Mouse (Mus musculus): Measurements from ENCODE around the gene Lmna. TPM values are rescaled to one million over a fixed set of nuclear protein-coding genes. Genes with fewer than 3 reads are reported as not detected.

Gene Lmna
- polyA plus RNA-seq, 1 experiment: 353 TPM

DNA sequence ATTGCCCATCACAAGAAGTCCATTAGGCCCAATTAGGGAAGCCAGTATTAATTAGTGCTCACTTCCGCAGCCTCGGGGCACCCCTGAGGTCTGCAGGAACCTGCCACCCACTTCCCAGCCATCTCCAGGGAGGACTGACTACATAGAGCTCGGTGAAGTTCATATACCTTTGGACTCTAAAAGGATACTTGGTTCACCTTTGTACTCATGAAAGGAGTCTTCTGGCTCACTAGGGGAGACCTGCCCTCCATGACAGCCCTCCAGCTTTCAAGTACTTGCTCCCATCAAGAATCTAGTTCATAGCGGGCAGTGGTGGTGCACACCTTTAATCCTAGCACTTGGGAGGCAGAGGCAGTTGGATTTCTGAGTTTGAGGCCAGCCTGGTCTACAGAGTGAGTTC is 8.7 kb upstream of the Lmna start:
- WGBS: 79% methylated on average over 4 of the region's 4 CpGs
- H3K27ac ChIP-seq (ENCODE audit: insufficient read depth, low read depth, low read length): no peak overlapping the region
- no peak for TF ChIP-seq POLR2A (IDR thresholded peaks at IDR 0.05; ENCODE audit: low read depth, low read length)
- TF ChIP-seq CTCF (IDR thresholded peaks at IDR 0.05; ENCODE audit: extremely low read depth, insufficient read length, insufficient replicate concordance, low read depth, low read length): no peak

DNA sequence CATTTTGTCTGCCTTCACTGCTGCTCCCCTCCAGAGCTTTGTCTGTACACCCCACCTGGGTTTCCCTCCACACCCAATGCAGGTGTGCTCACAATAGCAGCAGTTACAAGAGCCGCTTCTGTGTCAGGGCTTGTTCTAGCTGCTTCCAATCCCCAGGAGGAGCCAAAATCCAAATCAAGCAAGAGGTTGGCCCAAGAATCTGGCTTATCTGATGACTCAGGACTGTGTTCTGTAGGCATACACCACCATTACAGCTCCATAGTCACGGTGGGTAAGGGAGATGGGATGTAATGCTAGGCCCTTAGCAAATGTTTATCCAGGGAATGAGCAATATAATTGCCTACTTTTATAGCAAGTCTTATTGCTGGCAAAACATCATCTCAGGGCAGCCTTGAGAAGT is 6.7 kb upstream of the Lmna start:
- peaks cover 47% of the 10 kb centered on the region for H3K4me1 ChIP-seq (ENCODE audit: control insufficient read depth, insufficient read depth, insufficient read length, low read length)
- H3K4me3 ChIP-seq (ENCODE audit: low read depth, low read length): no peak overlapping the region
- no peaks in the 10 kb centered on the region for H3K36me3 ChIP-seq (ENCODE audit: control insufficient read depth, insufficient read depth, low read length)
- TF ChIP-seq CTCF (IDR thresholded peaks at IDR 0.05; ENCODE audit: extremely low read depth, insufficient read length, insufficient replicate concordance, low read depth, low read length): no peak
- no peak for TF ChIP-seq POLR2A (IDR thresholded peaks at IDR 0.05; ENCODE audit: low read depth, low read length)
- no peaks in the 10 kb centered on the region for H3K27me3 ChIP-seq (ENCODE audit: control insufficient read depth, insufficient read depth, low read length)
- 43% methylated on average over 2 of the region's 2 CpGs for WGBS
- no peak overlapping the region for H3K27ac ChIP-seq (ENCODE audit: insufficient read depth, low read depth, low read length)

More for the DNA sequence above, 8.7 kb upstream of the Lmna start:
- no peaks in the 10 kb centered on the region for H3K27me3 ChIP-seq (ENCODE audit: control insufficient read depth, insufficient read depth, low read length)
- H3K36me3 ChIP-seq (ENCODE audit: control insufficient read depth, insufficient read depth, low read length): no peaks in the 10 kb centered on the region
- H3K4me3 ChIP-seq (ENCODE audit: low read depth, low read length): no peak overlapping the region
- peaks cover 30% of the 10 kb centered on the region for H3K4me1 ChIP-seq (ENCODE audit: control insufficient read depth, insufficient read depth, insufficient read length, low read length)

DNA sequence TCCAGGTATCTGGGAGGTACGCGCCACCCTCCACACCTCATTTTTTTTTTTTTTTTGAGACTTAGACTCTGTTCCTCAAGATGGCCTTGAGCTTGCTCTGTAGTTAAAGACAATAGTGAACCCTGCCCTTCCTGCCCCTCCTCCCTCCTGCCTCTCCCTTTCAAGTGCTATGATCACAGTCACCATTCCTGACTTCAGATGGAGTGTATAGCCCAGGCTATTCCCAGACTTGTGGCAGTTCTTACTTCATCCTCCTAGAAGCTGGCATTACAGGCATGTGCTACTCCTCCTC is 5.3 kb upstream of the Lmna start:
- Histone ChIP-seq H3K4me3 (ENCODE audit: low read depth, low read length) (no peak overlapping the region), H3K27me3 (ENCODE audit: control insufficient read depth, insufficient read depth, low read length) (no peaks in the 10 kb centered on the region), H3K27ac (ENCODE audit: insufficient read depth, low read depth, low read length) (peak overlapping the region; percentile 93), H3K36me3 (ENCODE audit: control insufficient read depth, insufficient read depth, low read length) (no peaks in the 10 kb centered on the region), H3K4me1 (ENCODE audit: control insufficient read depth, insufficient read depth, insufficient read length, low read length) (peaks cover 55% of the 10 kb centered on the region)
- 34% methylated on average over 2 of the region's 2 CpGs for WGBS
- TF ChIP-seq CTCF (IDR thresholded peaks at IDR 0.05; ENCODE audit: extremely low read depth, insufficient read length, insufficient replicate concordance, low read depth, low read length): no peak
- no peak for TF ChIP-seq POLR2A (IDR thresholded peaks at IDR 0.05; ENCODE audit: low read depth, low read length)

DNA sequence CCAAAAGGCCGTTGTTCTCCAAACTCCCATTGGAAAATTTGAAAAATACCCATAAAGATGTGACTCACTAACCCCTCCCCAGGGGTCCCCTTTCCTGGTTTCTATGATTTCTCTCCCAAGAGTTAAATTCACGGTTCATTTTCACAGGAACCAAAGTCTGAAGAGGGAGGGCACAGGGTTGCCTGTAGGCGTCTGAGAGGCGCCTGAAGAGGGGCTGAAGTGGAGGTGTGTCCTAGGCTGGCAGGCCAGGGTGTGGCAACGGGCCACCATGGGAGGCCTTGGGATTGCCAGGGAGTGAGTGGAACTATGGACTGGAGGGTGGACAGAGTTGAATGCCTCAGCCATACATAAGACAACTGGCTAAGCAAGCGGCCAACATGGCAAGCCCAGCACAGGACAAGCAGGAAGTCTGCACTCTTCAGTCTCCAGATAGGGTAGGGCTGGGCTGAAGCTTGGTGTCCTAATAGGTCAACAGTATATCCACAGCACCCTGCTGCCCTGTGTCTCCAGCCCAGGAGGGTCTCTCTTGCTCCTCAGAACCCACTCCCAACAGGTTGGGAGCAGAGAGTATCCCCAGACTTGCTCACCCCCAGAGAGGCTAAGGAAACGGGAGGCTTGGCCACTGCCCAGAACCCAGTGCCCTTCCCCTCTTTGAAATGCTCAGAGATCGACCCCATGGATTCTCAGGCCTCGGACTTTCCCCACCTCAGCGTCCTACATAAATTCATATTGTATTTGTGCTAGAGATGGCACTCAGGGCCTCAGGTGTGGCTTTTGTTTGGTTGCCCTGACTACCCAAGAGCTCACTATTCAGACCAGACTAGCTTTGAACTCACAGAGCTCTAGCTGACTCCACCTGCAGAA is 4.7 kb upstream of the Lmna start:
- WGBS: 49% methylated on average over 10 of the region's 10 CpGs
- H3K4me3 ChIP-seq (ENCODE audit: low read depth, low read length): no peak overlapping the region
- H3K27ac ChIP-seq (ENCODE audit: insufficient read depth, low read depth, low read length): peak overlapping the region; percentile 93

DNA sequence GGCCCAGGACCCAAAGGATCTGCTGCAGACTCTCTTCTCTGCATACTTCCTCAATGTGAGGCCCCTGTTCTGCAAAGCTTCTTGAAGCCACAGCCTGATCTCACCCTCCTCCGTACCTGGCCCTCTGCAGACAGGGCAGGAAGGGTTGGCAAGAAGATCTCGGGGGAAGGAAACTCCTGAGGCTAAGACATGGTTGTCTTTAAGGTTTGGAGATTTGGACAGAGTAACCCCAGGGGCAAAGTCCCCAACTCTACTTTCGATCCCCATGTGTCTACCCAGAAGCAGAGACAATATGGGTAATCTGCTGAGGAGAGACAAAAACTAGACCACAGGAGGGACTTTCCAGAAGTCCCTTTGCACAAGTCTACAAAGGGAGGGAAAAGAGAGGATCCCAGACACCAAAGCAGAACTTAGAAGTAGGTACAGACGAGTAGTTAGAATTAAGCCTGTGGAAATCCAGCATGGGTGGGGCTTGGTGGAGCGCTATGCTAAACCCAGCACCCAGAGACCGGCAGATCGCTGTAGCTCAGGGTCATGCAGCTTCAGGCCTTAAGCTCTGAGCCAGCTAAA is 3.9 kb upstream of the Lmna start:
- TF ChIP-seq CTCF (IDR thresholded peaks at IDR 0.05; ENCODE audit: extremely low read depth, insufficient read length, insufficient replicate concordance, low read depth, low read length) (no peak), POLR2A (IDR thresholded peaks at IDR 0.05; ENCODE audit: low read depth, low read length) (no peak)
- peaks cover 60% of the 10 kb centered on the region for H3K4me1 ChIP-seq (ENCODE audit: control insufficient read depth, insufficient read depth, insufficient read length, low read length)
- H3K27me3 ChIP-seq (ENCODE audit: control insufficient read depth, insufficient read depth, low read length): no peaks in the 10 kb centered on the region
- WGBS: 38% methylated on average over 7 of the region's 7 CpGs
- no peak overlapping the region for H3K4me3 ChIP-seq (ENCODE audit: low read depth, low read length)
- H3K27ac ChIP-seq (ENCODE audit: insufficient read depth, low read depth, low read length): peak overlapping the region; percentile 93
- H3K36me3 ChIP-seq (ENCODE audit: control insufficient read depth, insufficient read depth, low read length): no peaks in the 10 kb centered on the region

More for the DNA sequence above, 4.7 kb upstream of the Lmna start:
- Histone ChIP-seq H3K36me3 (ENCODE audit: control insufficient read depth, insufficient read depth, low read length) (no peaks in the 10 kb centered on the region), H3K27me3 (ENCODE audit: control insufficient read depth, insufficient read depth, low read length) (no peaks in the 10 kb centered on the region), H3K4me1 (ENCODE audit: control insufficient read depth, insufficient read depth, insufficient read length, low read length) (peaks cover 56% of the 10 kb centered on the region)
- TF ChIP-seq POLR2A (IDR thresholded peaks at IDR 0.05; ENCODE audit: low read depth, low read length) (no peak), CTCF (IDR thresholded peaks at IDR 0.05; ENCODE audit: extremely low read depth, insufficient read length, insufficient replicate concordance, low read depth, low read length) (no peak)

DNA sequence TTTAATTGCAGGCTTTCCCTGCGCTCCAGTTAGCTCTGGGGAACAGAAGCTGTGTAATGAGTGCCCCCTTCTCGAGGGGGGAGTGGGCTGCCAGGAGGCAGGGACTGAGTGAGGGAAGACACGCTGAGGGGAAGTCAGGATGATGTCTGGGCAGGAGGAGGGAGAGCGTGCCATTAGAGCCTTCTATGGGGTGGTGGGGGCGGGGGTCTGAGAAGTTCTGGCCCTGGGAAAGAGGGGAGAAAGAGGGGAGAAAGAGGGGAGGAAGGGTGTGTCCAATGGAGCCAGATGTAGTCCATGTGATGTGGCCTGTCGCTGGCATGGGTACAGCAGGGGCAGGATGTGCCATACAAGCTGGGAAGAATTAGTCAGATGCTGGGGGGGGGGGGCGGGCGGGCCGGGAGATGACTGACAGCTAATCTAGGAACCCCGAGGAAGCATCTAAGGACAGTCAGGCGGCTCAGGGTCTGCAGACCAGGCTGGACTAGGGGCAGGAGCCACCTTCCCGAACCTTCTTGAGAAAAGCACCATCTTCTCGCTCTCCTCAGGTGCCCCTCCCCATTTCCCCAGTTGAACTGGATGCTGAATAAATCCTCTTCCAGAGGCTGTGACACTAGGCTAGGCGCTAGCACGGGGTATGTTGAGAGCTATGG is 3.3 kb upstream of the Lmna start:
- peak overlapping the region; percentile 96 for H3K27ac ChIP-seq (ENCODE audit: insufficient read depth, low read depth, low read length)

More for the DNA sequence above, 3.3 kb upstream of the Lmna start:
- no peaks in the 10 kb centered on the region for H3K36me3 ChIP-seq (ENCODE audit: control insufficient read depth, insufficient read depth, low read length)
- H3K27me3 ChIP-seq (ENCODE audit: control insufficient read depth, insufficient read depth, low read length): no peaks in the 10 kb centered on the region
- peaks cover 57% of the 10 kb centered on the region for H3K4me1 ChIP-seq (ENCODE audit: control insufficient read depth, insufficient read depth, insufficient read length, low read length)
- 40% methylated on average over 15 of the region's 15 CpGs for WGBS
- TF ChIP-seq CTCF (IDR thresholded peaks at IDR 0.05; ENCODE audit: extremely low read depth, insufficient read length, insufficient replicate concordance, low read depth, low read length) (no peak), POLR2A (IDR thresholded peaks at IDR 0.05; ENCODE audit: low read depth, low read length) (no peak)
- no peak overlapping the region for H3K4me3 ChIP-seq (ENCODE audit: low read depth, low read length)

Data from small intestine, adult 2 months (tissue).